Mouse (Mus musculus): ENCODE data around the gene Btc. TPM values are rescaled to one million over a fixed set of nuclear protein-coding genes. Genes with fewer than 3 reads are reported as not detected.

Gene Btc
- total RNA-seq (2023; ENCODE audit: inconsistent age), result 0.18 TPM in 2 of 4 replicates, not detected in the others

GRCm38 (mm10) chr5:91402339-91403211, at the start of gene Btc:
Gene Btc (minus strand): TSS chr5:91402994.

Other genes starting within 250 kb of the Btc start
- gene Parm1, start 114.6 kb upstream of the Btc start, total RNA-seq (2023; ENCODE audit: inconsistent age), result 0.22 to 0.29 TPM (median 0.26 TPM) in 4 replicates

Measured in B cell, adult (primary cell).